Mouse (Mus musculus) kidney, adult 9 months (tissue): Measurements from ENCODE around the gene Jazf1.

Experiments
- DNase-seq: peaks from one replicate; pipeline ENCODE4 v3.0.0; 2022

The Jazf1 gene

GRCm38 (mm10) chr6:52954861-52955260 is 113.6 kb downstream of the Jazf1 start:
- no peak for DNase-seq

GRCm38 (mm10) chr6:52954441-52954840 is 114.0 kb downstream of the Jazf1 start:
- DNase-seq, result peak; percentile 26

GRCm38 (mm10) chr6:52952526-52952900 is 115.9 kb downstream of the Jazf1 start:
- DNase-seq, result no peak

GRCm38 (mm10) chr6:52951871-52952525 is 116.4 kb downstream of the Jazf1 start:
- DNase-seq, result no peak

- no peak for DNase-seq
Observed at GRCm38 (mm10) chr6:52950371-52950770, 118.1 kb downstream of the Jazf1 start.

- no peak for DNase-seq
Observed at GRCm38 (mm10) chr6:52942534-52942933, 125.9 kb downstream of the Jazf1 start.

- no peak for DNase-seq
Observed at GRCm38 (mm10) chr6:52942101-52942500, 126.3 kb downstream of the Jazf1 start.

GRCm38 (mm10) chr6:52937916-52938315 is 130.5 kb downstream of the Jazf1 start:
- DNase-seq, result no peak

GRCm38 (mm10) chr6:52936995-52937394 is 131.4 kb downstream of the Jazf1 start:
- DNase-seq, result peak; percentile 30

- DNase-seq, result no peak
Observed at GRCm38 (mm10) chr6:52934021-52934420, 134.4 kb downstream of the Jazf1 start.

- no peak for DNase-seq
Observed at GRCm38 (mm10) chr6:52932603-52933178, 135.7 kb downstream of the Jazf1 start.

GRCm38 (mm10) chr6:52929358-52929757 is 139.1 kb downstream of the Jazf1 start:
- no peak for DNase-seq

- DNase-seq, result no peak
Observed at GRCm38 (mm10) chr6:52926947-52927346, 141.5 kb downstream of the Jazf1 start.

GRCm38 (mm10) chr6:52925458-52926042 is 142.9 kb downstream of the Jazf1 start:
- no peak for DNase-seq

- no peak for DNase-seq
Observed at GRCm38 (mm10) chr6:52921248-52921647, 147.2 kb downstream of the Jazf1 start.

GRCm38 (mm10) chr6:52920719-52921118 is 147.7 kb downstream of the Jazf1 start:
- no peak for DNase-seq

GRCm38 (mm10) chr6:52919442-52919841 is 149.0 kb downstream of the Jazf1 start:
- DNase-seq, result no peak

- peak; percentile 79 for DNase-seq
Observed at GRCm38 (mm10) chr6:52918980-52919379, 149.5 kb downstream of the Jazf1 start.

GRCm38 (mm10) chr6:52917471-52917870 is 151.0 kb downstream of the Jazf1 start:
- peak; percentile 58 for DNase-seq

GRCm38 (mm10) chr6:52916836-52917376 is 151.5 kb downstream of the Jazf1 start:
- DNase-seq, result peak; percentile 84

GRCm38 (mm10) chr6:52914921-52915320 is 153.5 kb downstream of the Jazf1 start:
- no peak for DNase-seq

GRCm38 (mm10) chr6:52912143-52912918 is 156.1 kb downstream of the Jazf1 start:
- no peak for DNase-seq

- DNase-seq, result no peak
Observed at GRCm38 (mm10) chr6:52906801-52907200, 161.6 kb downstream of the Jazf1 start.
